Mouse (Mus musculus) midbrain, embryonic 14.5 days (tissue): Measurements from ENCODE around the gene Themis3. TPM values are rescaled to one million over a fixed set of nuclear protein-coding genes. Genes with fewer than 3 reads are reported as not detected.

Source experiments
- ATAC-seq: fragments of 200-750 bp; cut with Nextera tagmentation; 2 replicates; pipeline ENCODE4 v1.8.0; 2017; ENCODE audit warnings: moderate number of reproducible peaks, moderate library complexity; ENCODE audit not compliant: low FRiP score, low TSS enrichment
- DNase-seq: peaks from one replicate; pipeline ENCODE4 v3.0.0-alpha.2; 2015
- H3K27ac ChIP-seq: fragments of 300-500 bp; sonication (generic); replicated peaks from 2 replicates; pipeline ENCODE4 v1.5.1; 2014; ENCODE audit warnings: mild to moderate bottlenecking, low read depth, low read length, moderate library complexity
- H3K27me3 ChIP-seq: fragments of 300-500 bp; sonication (generic); 2 replicates; pipeline ENCODE4 v1.6.1; 2014; ENCODE audit warnings: low read length, control low read depth, mixed read lengths; ENCODE audit not compliant: control insufficient read depth, insufficient read depth
- H3K36me3 ChIP-seq: fragments of 300-500 bp; sonication (generic); 2 replicates; pipeline ENCODE4 v1.6.1; 2014; ENCODE audit warnings: low read length, control low read depth; ENCODE audit not compliant: control insufficient read depth, insufficient read depth
- H3K4me1 ChIP-seq: fragments of 300-500 bp; sonication (generic); 2 replicates; pipeline ENCODE4 v1.6.1; 2014; ENCODE audit warnings: mild to moderate bottlenecking, antibody characterized with exemption, low read length, control low read depth; ENCODE audit not compliant: control insufficient read depth, insufficient read depth
- H3K4me2 ChIP-seq: fragments of 300-500 bp; sonication (generic); 2 replicates; pipeline ENCODE4 v1.6.1; 2014; ENCODE audit warnings: mild to moderate bottlenecking, low read length, moderate library complexity
- H3K4me3 ChIP-seq: fragments of 300-500 bp; sonication (generic); replicated peaks from 2 replicates; pipeline ENCODE4 v1.5.1; 2014; ENCODE audit warnings: low read depth, low read length
- H3K9ac ChIP-seq: fragments of 300-500 bp; sonication (generic); replicated peaks from 2 replicates; pipeline ENCODE4 v1.6.1; 2014; ENCODE audit warnings: mild to moderate bottlenecking, low read length, moderate library complexity
- H3K9me3 ChIP-seq: fragments of 300-500 bp; sonication (generic); 2 replicates; pipeline ENCODE4 v1.6.1; 2016; ENCODE audit warnings: low read length, control low read depth, mixed read lengths; ENCODE audit not compliant: control insufficient read depth
- WGBS: fragments of 180-500 bp; shearing (Covaris S2); extraction: QIAGEN DNeasy Blood & Tissue Kit; methylation state at CpG from one replicate; pipeline ENCODE4 v1.1.7; 2014; 5-methylcytosine and 5-hydroxymethylcytosine counted together
- polyA plus RNA-seq: library from polyadenylated mRNA; unstranded; fragments of >200 nt; fragmentation: Nextera tagmentation; extraction: Ambion mirVana; gene quantifications from 2 replicates; pipeline ENCODE4 v1.2.1, GENCODE M21; 2014

Themis3 gene
- polyA plus RNA-seq, 1 experiment from 2014 or later: not detected

DNA sequence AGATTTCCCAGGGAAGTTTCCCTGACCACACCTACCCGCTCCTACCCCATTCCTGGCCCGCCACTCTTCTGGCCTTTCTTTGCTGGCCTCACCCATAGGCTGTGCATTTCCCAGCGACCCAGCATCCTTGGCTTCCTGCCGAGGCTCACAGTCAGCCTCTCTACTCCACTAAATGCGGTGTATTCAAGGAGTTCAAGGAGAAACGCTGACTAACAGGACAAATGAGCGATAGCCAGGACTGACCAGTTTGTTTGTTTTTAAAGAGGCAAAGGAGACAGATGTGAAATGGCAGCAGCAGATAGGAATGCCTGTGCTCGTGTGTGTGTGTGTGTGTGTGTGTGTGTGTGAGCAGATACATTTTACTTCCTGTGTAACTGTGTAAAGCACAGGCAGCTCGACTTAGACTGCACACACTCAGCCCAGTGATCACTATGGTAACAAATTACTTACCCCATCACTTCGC is 84.2 kb downstream of the Themis3 start:
- ATAC-seq: no peak
- Histone ChIP-seq H3K27ac (no peak overlapping the region), H3K4me3 (no peak overlapping the region)

GRCm38 (mm10) chr17:66507049-66507954 is 87.1 kb downstream of the Themis3 start:
- Histone ChIP-seq H3K36me3 (peaks cover 30% of the 10 kb centered on the region), H3K9me3 (no peaks in the 10 kb centered on the region), H3K4me1 (no peaks in the 10 kb centered on the region), H3K27ac (no peak overlapping the region), H3K27me3 (no peaks in the 10 kb centered on the region), H3K9ac (no peak overlapping the region), H3K4me3 (no peak overlapping the region), H3K4me2 (no peak overlapping the region)
- DNase-seq (no peak), ATAC-seq (no peak)
- 88% methylated on average over 9 of the region's 9 CpGs for WGBS

More for the DNA sequence above, 84.2 kb downstream of the Themis3 start:
- no peaks in the 10 kb centered on the region for H3K4me1 ChIP-seq
- no peak overlapping the region for H3K9ac ChIP-seq
- no peaks in the 10 kb centered on the region for H3K9me3 ChIP-seq
- H3K4me2 ChIP-seq: no peak overlapping the region
- H3K36me3 ChIP-seq: peaks cover 15% of the 10 kb centered on the region
- H3K27me3 ChIP-seq: no peaks in the 10 kb centered on the region
- 54% methylated on average over 10 of the region's 10 CpGs for WGBS
- peak; percentile 20 for DNase-seq

- Histone ChIP-seq H3K27ac (no peak overlapping the region), H3K4me3 (no peak overlapping the region), H3K4me2 (no peak overlapping the region), H3K36me3 (peaks cover 38% of the 10 kb centered on the region), H3K4me1 (no peaks in the 10 kb centered on the region), H3K9me3 (no peaks in the 10 kb centered on the region), H3K27me3 (no peaks in the 10 kb centered on the region), H3K9ac (no peak overlapping the region)
- DNase-seq (no peak), ATAC-seq (no peak)
- 90% methylated on average over 8 of the region's 8 CpGs for WGBS
Observed at GRCm38 (mm10) chr17:66504964-66505363, 89.5 kb downstream of the Themis3 start.

Other genes with a start within 250 kb of the Themis3 start
- 26.7 and 36.0 TPM in 2 replicates for gene Mtcl1, start 144.9 kb downstream of the Themis3 start, polyA plus RNA-seq
- gene Rab12, start 74.9 kb downstream of the Themis3 start, polyA plus RNA-seq: 83.8 and 91.0 TPM in 2 replicates